Comparison of ENCODE assay signal across 21 mouse cellular contexts in genomic region chr4:102769070-102769469, GRCm38 (mm10).
A peak's percentile ranks its signal among the peaks of the same experiment; 100 is the strongest.
DNase-seq lines count a peak whose midpoint lies in the region; ATAC-seq lines count a peak whose summit lies in the region.
"Had no signal": no experiment of that assay in that cellular context is flagged by ENCODE, and none has a peak within 500 bp of the region (broad histone marks: within the 10 kb centered on the region; RNA-seq: fewer than 3 reads in every experiment).

No protein-coding gene starts in this region.

- peak; percentile 70 for ATAC-seq in frontal cortex, adult (ENCODE audit: low TSS enrichment)
- ATAC-seq: activated CD4-positive, CD25-positive, alpha-beta regulatory T cell, adult 4 months; CD4-positive, CD25-positive, alpha-beta regulatory T cell, adult 4 months; forebrain, embryonic 14.5 days; forebrain, embryonic 16.5 days; Patski had no signal

- no peak for DNase-seq in frontal cortex, postnatal 14 days (ENCODE audit: low spot score in 2 of 2)
- peak; percentile 49 for DNase-seq in right cerebral cortex, adult 18-20 months
- no peak for DNase-seq in right cerebral cortex, postnatal 4 days
- DNase-seq in brain, adult 2 months (ENCODE audit: low read depth, low spot score) = peak; percentile 67
- DNase-seq: adrenal gland, adult 8-10 months; adrenal gland, postnatal 14 days; adrenal gland, postnatal 36 days; B cell, adult 2 months; cerebellum, adult 11 months; cerebellum, adult 18-20 months; cerebellum, adult 8-10 months; cerebellum, adult 9-11 months; cerebellum, postnatal 14 days; cerebellum, postnatal 36 days; embryo, embryonic 11 days had no signal

Comparison
In these comparisons a context has a peak if more than half of its experiments do, and no peak if none do; other contexts are left out.
1. DNase-seq: peak in right cerebral cortex, adult 18-20 months (single experiment) and brain, adult 2 months (single experiment); none in frontal cortex, postnatal 14 days (0 of 2) and right cerebral cortex, postnatal 4 days (single experiment).